Mouse (Mus musculus): ENCODE data around the gene Tcf7l1.

Gene Tcf7l1

DNA sequence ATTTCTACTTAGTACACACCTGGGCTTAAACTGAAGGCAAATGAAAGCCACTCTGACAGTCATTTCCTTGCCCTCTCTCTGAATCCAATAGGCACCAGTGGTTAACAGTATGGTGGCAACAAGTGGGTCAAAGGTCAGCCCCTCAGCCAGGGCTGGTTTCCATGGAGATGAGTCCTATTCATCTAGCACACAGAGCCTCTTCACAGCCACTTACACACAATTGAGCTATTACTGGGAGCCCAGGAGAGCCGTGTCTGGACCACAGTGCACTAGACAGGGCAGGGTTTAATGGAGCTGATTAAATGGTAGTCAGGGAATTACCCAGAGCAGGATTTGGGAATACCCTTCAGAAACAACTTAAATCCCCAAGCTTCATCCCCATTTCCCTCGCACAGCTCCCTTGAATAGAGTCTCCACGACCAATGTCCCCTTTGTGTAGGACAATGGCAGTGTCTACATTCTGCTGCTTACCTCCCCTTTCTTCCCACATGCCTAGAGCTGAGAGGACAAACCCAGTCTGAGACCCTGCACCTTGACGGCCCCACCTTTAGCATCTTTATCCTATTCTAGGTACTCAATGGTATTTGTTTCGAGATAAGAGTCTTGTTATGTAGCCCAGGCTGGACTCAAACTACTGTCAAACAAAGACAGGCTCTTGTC, 89.5 kb downstream of the Tcf7l1 start:
- DNase-seq (ENCODE audit: low spot score in 2 of 2): no peak

GRCm38 (mm10) chr6:72698559-72698958, 90.5 kb downstream of the Tcf7l1 start:
- DNase-seq (ENCODE audit: low spot score in 2 of 2): no peak

DNA sequence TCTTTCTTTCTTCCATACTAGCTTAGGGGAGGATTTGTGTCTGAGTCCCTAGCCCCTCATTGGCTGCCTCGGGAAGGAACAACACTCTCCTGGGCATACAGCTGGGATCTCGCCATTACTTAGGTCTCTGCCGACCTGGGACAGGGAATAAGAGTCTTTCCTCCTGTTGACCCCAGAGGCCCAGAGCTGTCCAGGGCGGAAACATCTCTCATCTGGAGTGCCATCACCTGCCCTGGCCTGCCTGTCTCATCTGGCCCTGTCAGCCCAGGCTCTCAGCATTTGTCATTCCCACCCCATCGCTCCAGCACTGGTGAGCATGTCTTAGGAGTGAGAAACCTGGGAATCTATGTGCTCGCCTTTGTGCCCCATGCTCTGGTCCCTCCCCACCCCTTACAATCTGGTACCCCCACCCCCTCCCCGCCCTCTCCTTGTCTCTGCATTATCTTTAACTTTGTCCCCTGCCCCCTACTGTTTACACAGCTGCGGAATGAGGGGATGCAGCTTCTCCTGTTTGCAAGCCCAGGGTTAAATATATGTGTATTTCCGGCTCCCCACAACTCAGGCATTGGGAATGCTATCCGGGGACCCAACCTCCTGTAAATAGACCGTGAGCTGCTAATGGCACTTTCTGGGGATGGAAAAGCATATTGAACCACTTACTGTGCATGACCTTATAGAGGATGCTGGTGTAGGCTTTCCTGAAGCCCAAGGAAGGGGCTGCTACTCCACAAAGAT, 92.3 kb downstream of the Tcf7l1 start:
- DNase-seq (ENCODE audit: low spot score in 2 of 2): no peak

DNA sequence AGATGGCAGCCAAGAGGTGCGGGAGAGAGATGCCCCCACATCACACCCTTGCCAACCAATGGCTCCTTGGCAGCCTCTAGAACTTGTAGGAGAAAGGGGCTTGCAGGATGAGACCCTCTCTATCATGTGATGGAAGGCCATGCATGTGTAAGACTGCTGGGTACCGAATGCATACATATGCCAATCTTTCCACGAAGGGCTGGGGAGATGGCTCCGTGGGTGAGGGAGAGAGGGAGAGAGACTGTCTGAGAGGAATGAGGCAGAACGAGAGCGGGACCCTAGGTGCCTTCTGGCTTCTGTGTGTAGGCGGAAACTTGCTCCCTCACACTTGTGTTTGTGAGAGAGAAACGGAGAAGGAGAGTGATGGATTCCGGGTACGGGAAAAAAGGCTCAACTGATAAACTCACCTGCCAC, 94.3 kb downstream of the Tcf7l1 start:
- DNase-seq (ENCODE audit: low spot score in 2 of 2): no peak

DNA sequence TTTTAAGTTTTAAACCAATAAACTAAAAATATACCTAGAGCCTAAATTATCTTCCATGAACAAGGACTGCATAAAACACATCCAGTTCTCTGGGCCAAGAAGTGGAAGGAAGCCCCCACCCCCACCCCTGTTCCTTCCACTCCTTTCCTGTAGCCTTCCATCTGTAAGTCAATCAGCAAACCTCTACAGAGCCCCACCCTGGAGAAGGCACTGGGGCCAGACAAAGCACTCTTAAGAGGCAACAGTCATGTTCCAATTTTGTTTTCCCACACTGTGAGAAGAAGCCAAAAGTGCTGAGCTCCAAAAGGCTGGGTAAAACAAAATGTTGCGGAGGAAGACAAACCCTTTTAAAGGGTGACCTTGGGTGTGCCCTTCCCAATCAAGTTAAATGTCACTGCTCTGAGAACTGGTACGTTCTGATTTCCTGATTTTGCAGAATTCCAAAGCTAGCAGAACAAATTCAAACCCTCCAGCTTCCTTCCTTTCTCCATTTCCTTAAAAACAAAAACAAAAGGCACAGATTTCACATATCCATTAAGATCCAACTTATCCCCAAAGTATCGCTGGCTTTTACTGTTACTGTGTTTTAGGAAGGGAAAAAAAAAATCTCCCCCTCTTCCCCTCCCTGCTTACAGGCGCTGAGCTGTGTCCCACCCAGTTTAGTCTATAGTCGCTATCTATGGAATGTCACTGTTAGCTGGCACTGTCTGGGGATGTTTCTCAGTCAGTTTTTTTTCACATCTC, 94.8 kb downstream of the Tcf7l1 start:
- DNase-seq (ENCODE audit: low spot score in 2 of 2): no peak

GRCm38 (mm10) chr6:72692469-72692868, 96.6 kb downstream of the Tcf7l1 start:
- DNase-seq (ENCODE audit: low spot score in 2 of 2): no peak

- no peak for DNase-seq (ENCODE audit: low spot score in 2 of 2)
These were observed 97.5 kb downstream of the Tcf7l1 start for GRCm38 (mm10) chr6:72691549-72691948.

DNA sequence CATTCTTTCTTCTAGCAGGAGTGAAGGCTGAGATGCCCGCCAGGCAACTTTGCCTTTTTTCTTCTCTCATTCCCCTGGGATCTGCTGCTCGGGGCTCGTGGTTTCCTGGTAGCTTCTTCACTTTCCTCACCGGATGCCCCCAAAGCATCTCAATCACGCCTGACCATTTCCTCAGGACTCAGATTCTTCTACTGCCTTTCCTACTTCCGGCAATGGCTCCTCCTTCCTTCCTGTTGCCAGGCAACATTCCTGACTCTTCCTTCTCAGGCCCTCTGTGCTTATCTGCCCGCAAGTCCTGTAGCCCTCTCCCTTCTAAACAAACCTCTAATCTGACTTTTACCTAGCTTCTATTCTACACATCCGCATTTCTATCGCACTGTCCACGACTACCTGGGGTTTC, 98.5 kb downstream of the Tcf7l1 start:
- DNase-seq (ENCODE audit: low spot score in 2 of 2): no peak

DNA sequence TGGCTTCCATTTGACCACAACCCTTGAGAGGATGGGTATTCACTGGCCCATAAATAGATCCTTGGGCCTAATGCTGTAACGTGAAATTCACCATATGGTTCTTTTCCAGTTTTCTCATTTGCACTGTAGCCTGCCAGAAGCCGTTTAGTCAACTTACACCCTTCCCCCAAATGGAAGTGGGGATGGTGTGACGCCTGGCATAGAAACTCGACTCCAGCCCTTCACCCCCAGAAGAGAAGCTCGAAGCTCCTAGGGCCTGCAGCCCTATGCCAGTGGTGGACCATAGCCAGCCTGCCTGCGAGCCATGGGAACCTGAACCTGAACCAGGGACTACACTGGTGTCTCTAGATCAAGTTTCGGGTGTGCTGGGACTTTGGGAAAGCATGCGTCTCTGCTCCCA, 99.1 kb downstream of the Tcf7l1 start:
- no peak for DNase-seq (ENCODE audit: low spot score in 2 of 2)

GRCm38 (mm10) chr6:72689046-72689445, 100.0 kb downstream of the Tcf7l1 start:
- no peak for DNase-seq (ENCODE audit: low spot score in 2 of 2)

GRCm38 (mm10) chr6:72685165-72685564, 103.9 kb downstream of the Tcf7l1 start:
- DNase-seq (ENCODE audit: low spot score in 2 of 2): no peak

DNA sequence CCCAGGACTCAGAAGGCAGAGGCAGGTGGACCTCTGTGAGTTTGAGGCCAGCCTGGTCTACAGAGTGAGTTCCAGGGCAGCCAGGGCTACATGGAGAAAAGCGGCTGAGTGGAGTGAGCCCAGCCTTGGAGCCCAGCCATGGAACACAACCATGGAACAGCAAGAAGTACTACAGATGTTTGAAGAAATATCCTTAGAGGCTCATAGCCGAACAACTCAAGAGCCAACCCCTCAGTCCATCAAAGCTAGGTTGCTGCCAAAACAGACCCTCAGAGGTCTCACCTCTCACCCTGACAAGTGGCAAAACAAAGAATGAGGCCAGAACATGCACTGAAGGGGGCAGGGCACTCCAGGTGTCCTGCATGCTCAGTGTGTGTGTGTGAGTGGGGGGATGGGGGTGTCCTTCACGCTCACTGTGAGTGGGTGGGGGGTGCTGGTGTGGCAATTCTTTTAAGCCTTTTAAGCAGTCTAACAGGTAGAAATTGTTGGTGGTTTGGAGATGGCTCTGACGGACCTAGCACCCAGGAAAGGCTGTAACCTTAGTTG, 104.7 kb downstream of the Tcf7l1 start:
- DNase-seq (ENCODE audit: low spot score in 2 of 2): no peak

DNA sequence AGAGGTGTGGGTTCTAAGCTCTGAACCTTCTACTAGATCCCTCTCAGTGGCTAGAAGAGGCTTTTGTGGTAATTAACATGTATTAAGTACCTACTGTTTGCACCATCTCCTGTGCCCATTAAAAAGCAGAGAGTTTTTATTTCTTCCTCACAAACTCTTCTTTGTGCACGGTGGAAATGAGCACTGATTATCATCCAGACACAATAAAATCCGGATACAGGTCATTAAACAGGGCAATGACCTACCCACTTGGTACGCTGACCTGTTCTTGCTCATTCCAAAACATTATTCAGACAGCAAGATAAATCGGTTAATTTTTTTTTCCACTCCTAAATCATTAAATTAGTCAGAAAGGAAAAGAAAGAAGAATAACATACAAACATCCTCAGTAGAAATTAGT, 106.8 kb downstream of the Tcf7l1 start:
- DNase-seq (ENCODE audit: low spot score in 2 of 2): no peak

DNA sequence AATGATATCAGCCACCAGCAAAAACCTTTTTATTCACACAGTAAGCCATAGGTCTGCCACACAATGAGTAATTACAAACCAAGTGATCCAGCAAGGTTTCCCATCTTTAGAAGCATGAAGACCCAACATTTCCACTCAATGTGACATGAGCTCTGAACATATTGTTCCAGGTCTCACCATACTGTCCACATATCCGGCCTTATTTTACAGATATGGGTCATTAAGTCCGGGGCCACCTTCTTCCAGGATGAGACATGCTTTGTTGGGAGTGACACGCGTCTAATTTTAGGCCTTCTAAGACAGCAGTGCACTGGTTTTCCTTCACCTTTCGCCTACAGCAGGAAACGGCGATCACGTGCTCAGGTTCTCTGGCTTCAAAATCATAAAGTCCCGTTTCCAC, 108.1 kb downstream of the Tcf7l1 start:
- DNase-seq (ENCODE audit: low spot score in 2 of 2): no peak

GRCm38 (mm10) chr6:72678631-72679030, 110.4 kb downstream of the Tcf7l1 start:
- no peak for DNase-seq (ENCODE audit: low spot score in 2 of 2)

GRCm38 (mm10) chr6:72677510-72678220, 111.4 kb downstream of the Tcf7l1 start:
- no peak for DNase-seq (ENCODE audit: low spot score in 2 of 2)

- DNase-seq (ENCODE audit: low spot score in 2 of 2): no peak
These were observed 112.0 kb downstream of the Tcf7l1 start for GRCm38 (mm10) chr6:72677079-72677478.

GRCm38 (mm10) chr6:72676376-72676775, 112.7 kb downstream of the Tcf7l1 start:
- DNase-seq (ENCODE audit: low spot score in 2 of 2): no peak

- no peak for DNase-seq (ENCODE audit: low spot score in 2 of 2)
These were observed 115.3 kb downstream of the Tcf7l1 start for GRCm38 (mm10) chr6:72673751-72674150.

GRCm38 (mm10) chr6:72671129-72671528, 117.9 kb downstream of the Tcf7l1 start:
- DNase-seq (ENCODE audit: low spot score in 2 of 2): no peak

DNA sequence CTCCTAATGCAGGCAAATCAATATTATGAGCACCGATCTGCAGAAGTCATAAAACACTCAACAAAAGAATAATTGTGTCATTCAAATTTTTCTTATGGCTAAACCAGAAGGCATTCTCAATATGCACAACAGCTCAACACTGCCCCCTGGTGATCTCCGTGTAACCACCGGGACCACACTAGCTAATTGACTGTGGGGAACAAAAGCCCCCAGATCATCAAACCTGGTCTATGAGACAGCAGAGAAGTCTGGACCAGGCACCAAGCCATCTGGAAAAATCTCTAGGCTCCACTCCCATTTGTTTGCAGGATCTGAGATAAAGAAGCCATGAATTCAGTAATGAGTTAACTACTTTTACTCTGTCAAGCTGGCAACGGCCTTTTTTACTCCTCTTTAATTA, 122.0 kb downstream of the Tcf7l1 start:
- DNase-seq (ENCODE audit: low spot score in 2 of 2): peak; percentile 40 to 58

GRCm38 (mm10) chr6:72664290-72664689, 124.8 kb downstream of the Tcf7l1 start:
- DNase-seq (ENCODE audit: low spot score in 2 of 2): no peak
